9 mouse cellular contexts compared by ENCODE assay signal in genomic region chr8:119755238-119756146, GRCm38 (mm10). TPM values are rescaled to one million over a fixed set of nuclear protein-coding genes. Genes with fewer than 3 reads are reported as not detected.
DNase-seq lines count a peak whose midpoint lies in the region; ATAC-seq lines count a peak whose summit lies in the region.
"Had no signal": no experiment of that assay in that cellular context is flagged by ENCODE, and none has a peak within 500 bp of the region (broad histone marks: within the 10 kb centered on the region; RNA-seq: fewer than 3 reads in every experiment).

No protein-coding gene starts in this region.

- no peaks in the 10 kb centered on the region for H3K27me3 ChIP-seq in hindbrain, embryonic 11.5 days (ENCODE audit: control insufficient read depth, insufficient read depth, low read length)
- H3K27me3 ChIP-seq in limb, embryonic 13.5 days, result 0 out of 2 replicates have a peak, but pooled peaks cover 8% of the 10 kb centered on the region

- H3K4me3 ChIP-seq in hindbrain, embryonic 11.5 days (ENCODE audit: low read depth, low read length), result 0 out of 2 replicates have a peak overlapping the region, but pooled peaks have one; percentile 6
- H3K4me3 ChIP-seq in limb, embryonic 13.5 days, result peak overlapping the region; percentile 28
- H3K4me3 ChIP-seq: myocyte had no signal

- H3K4me1 ChIP-seq in hindbrain, embryonic 11.5 days (replicated peaks; ENCODE audit: control insufficient read depth, insufficient read depth, low read length), result 0 out of 2 replicates have a peak, but pooled peaks cover 5% of the 10 kb centered on the region
- peaks cover 18% of the 10 kb centered on the region for H3K4me1 ChIP-seq in limb, embryonic 13.5 days

- peak; percentile 37; the same call in 1 of the 2 replicates for ATAC-seq in hindbrain, embryonic 11.5 days (ENCODE audit: low FRiP score)
- peak; percentile 48 for ATAC-seq in limb, embryonic 13.5 days (ENCODE audit: low FRiP score, low read depth)
- peak; percentile 19; the same call in 1 of the 2 replicates for ATAC-seq in monocyte, adult 5-6 weeks (replicated peaks; ENCODE audit: insufficient number of reproducible peaks, low FRiP score, low TSS enrichment, poor library complexity, severe bottlenecking)
- ATAC-seq in cerebellum, adult (ENCODE audit: insufficient number of reproducible peaks, low FRiP score, low TSS enrichment), result no peak

- H3K36me3 ChIP-seq in hindbrain, embryonic 11.5 days (ENCODE audit: control insufficient read depth, insufficient read depth, low read length), result no peaks in the 10 kb centered on the region
- peaks cover 3% of the 10 kb centered on the region for H3K36me3 ChIP-seq in limb, embryonic 13.5 days

- H3K27ac ChIP-seq in hindbrain, embryonic 11.5 days (ENCODE audit: low read depth, low read length), result no peak overlapping the region
- no peak overlapping the region for H3K27ac ChIP-seq in limb, embryonic 13.5 days

- H3K9me3 ChIP-seq in hindbrain, embryonic 11.5 days (ENCODE audit: control insufficient read depth, low read length), result no peaks in the 10 kb centered on the region
- H3K9me3 ChIP-seq in limb, embryonic 13.5 days, result no peaks in the 10 kb centered on the region

- 18% methylated on average over 28 of the region's 28 CpGs for WGBS in hindbrain, embryonic 11.5 days
- 20% methylated on average over 28 of the region's 28 CpGs for WGBS in limb, embryonic 13.5 days

- peak overlapping the region; percentile 14; the same call in 1 of the 2 replicates for H3K4me2 ChIP-seq in hindbrain, embryonic 11.5 days (replicated peaks; ENCODE audit: low read depth, low read length)
- peak overlapping the region; percentile 56 for H3K4me2 ChIP-seq in limb, embryonic 13.5 days (replicated peaks)

- no peak overlapping the region for H3K9ac ChIP-seq in hindbrain, embryonic 11.5 days (ENCODE audit: low read depth, low read length)
- no peak overlapping the region for H3K9ac ChIP-seq in limb, embryonic 13.5 days

- peak; percentile 58 for DNase-seq in testis, postnatal 10 days (ENCODE audit: low spot score)
- DNase-seq in testis, postnatal 14 days (ENCODE audit: low spot score), result no peak
- DNase-seq in hindbrain, embryonic 11.5 days (ENCODE audit: low spot score), result peak; percentile 15
- no peak for DNase-seq in ovary, postnatal 36 days (ENCODE audit: low spot score)
- DNase-seq in cerebellum, adult 11-12 months, result no peak

RNA-seq across cellular contexts. Expression of gene Tldc1, which starts 22.7 kb away (rescaled TPM):
- polyA plus RNA-seq in hindbrain, embryonic 11.5 days (2014; fragmentation: Nextera tagmentation; extraction: Ambion mirVana), result 7.8 and 8.5 TPM in 2 replicates
- polyA plus RNA-seq in limb, embryonic 13.5 days (2015; fragmentation: Nextera tagmentation; extraction: Ambion mirVana), result 10.3 and 10.7 TPM in 2 replicates
- total RNA-seq in monocyte, adult 5-6 weeks (2017), result 2.2 to 8.0 TPM (median 3.8 TPM) in 3 replicates

RNA-seq across cellular contexts. Expression of gene Atp2c2, which starts 55.7 kb away (rescaled TPM):
- 0.40 and 0.96 TPM in 2 replicates for polyA plus RNA-seq in hindbrain, embryonic 11.5 days (2014; fragmentation: Nextera tagmentation; extraction: Ambion mirVana)
- polyA plus RNA-seq in limb, embryonic 13.5 days (2015; fragmentation: Nextera tagmentation; extraction: Ambion mirVana), result 2.0 and 2.6 TPM in 2 replicates
- not detected in 3 replicates for total RNA-seq in monocyte, adult 5-6 weeks (2017)

Comparison
In these comparisons a context has a peak if more than half of its experiments do, and no peak if none do; other contexts are left out.
1. DNase-seq: peak in testis, postnatal 10 days (single experiment) and hindbrain, embryonic 11.5 days (single experiment); none in testis, postnatal 14 days (single experiment), ovary, postnatal 36 days (single experiment) and cerebellum, adult 11-12 months (single experiment).